Mouse (Mus musculus) myocyte (in vitro differentiated cells): Measurements from ENCODE around the gene Aire. TPM values are rescaled to one million over a fixed set of nuclear protein-coding genes. Genes with fewer than 3 reads are reported as not detected.

Source experiments
- H3K27me3 ChIP-seq: one replicate; pipeline ENCODE4 v1.6.1; 2011; ENCODE audit not compliant: control insufficient read depth, insufficient read depth, insufficient read length
- H3K36me3 ChIP-seq: one replicate; pipeline ENCODE4 v1.6.1; 2011; ENCODE audit not compliant: control insufficient read depth, insufficient read depth
- H3K4me2 ChIP-seq: one replicate; pipeline ENCODE4 v1.6.1; 2011; ENCODE audit warnings: low read depth, control low read depth
- H3K4me3 ChIP-seq: one replicate; pipeline ENCODE4 v1.5.1; 2011; ENCODE audit warnings: mild to moderate bottlenecking, control low read depth, moderate library complexity
- H3K79me2 ChIP-seq: one replicate; pipeline ENCODE4 v1.6.1; 2011; ENCODE audit not compliant: control insufficient read depth, insufficient read depth
- H3ac ChIP-seq: one replicate; pipeline ENCODE4 v1.6.1; 2011; ENCODE audit not compliant: control insufficient read depth, insufficient read length
- CEBPB ChIP-seq: IDR thresholded peaks from 2 replicates; pipeline ENCODE4 v1.6.1; 2011; ENCODE audit warnings: mild to moderate bottlenecking, moderate library complexity; ENCODE audit not compliant: poor library complexity, insufficient read depth, severe bottlenecking
- E2F4 ChIP-seq: IDR thresholded peaks from one replicate; pipeline ENCODE4 v1.6.1; 2011; ENCODE audit warnings: mild to moderate bottlenecking, control low read depth, moderate library complexity; ENCODE audit not compliant: insufficient read depth
- MAX ChIP-seq: IDR thresholded peaks from one replicate; pipeline ENCODE4 v1.6.1; 2011; ENCODE audit warnings: low read depth, mild to moderate bottlenecking, control low read depth
- MYOD1 ChIP-seq, 3 experiments: IDR thresholded peaks; one replicate each; pipeline ENCODE4 v1.6.1; 2011; ENCODE audit warnings: control low read depth in 2 of 3, low read depth in 2 of 3, mild to moderate bottlenecking in 2 of 3, moderate library complexity in 1 of 3; ENCODE audit not compliant: insufficient read length in 2 of 3, control insufficient read depth in 1 of 3
- MYOG ChIP-seq, 3 experiments: IDR thresholded peaks; one replicate each; pipeline ENCODE4 v1.6.1; 2011; ENCODE audit warnings: control low read depth in 2 of 3, low read depth in 2 of 3, mild to moderate bottlenecking in 2 of 3; ENCODE audit not compliant: insufficient read length in 2 of 3, control insufficient read depth in 1 of 3, insufficient read depth in 1 of 3
- POLR2A ChIP-seq: IDR thresholded peaks from one replicate; pipeline ENCODE4 v1.6.1; 2011; ENCODE audit warnings: low read depth, mild to moderate bottlenecking, control low read depth, moderate library complexity; ENCODE audit not compliant: insufficient read length
- POLR2AphosphoS2 ChIP-seq: IDR thresholded peaks from one replicate; pipeline ENCODE4 v1.6.1; 2011; ENCODE audit warnings: low read depth, control low read depth; ENCODE audit not compliant: insufficient read length
- REST ChIP-seq: IDR thresholded peaks from one replicate; pipeline ENCODE4 v1.6.1; 2011; ENCODE audit warnings: mild to moderate bottlenecking, control low read depth, moderate library complexity; ENCODE audit not compliant: insufficient read depth, insufficient read length
- SRF ChIP-seq: IDR thresholded peaks from one replicate; pipeline ENCODE4 v1.6.1; 2011; ENCODE audit warnings: low read depth; ENCODE audit not compliant: control insufficient read depth, insufficient read length
- TCF12 ChIP-seq: IDR thresholded peaks from one replicate; pipeline ENCODE4 v1.6.1; 2011; ENCODE audit warnings: mild to moderate bottlenecking, control low read depth; ENCODE audit not compliant: poor library complexity, insufficient read depth, severe bottlenecking
- TCF3 ChIP-seq: IDR thresholded peaks from one replicate; pipeline ENCODE4 v1.6.1; 2011; ENCODE audit warnings: low read depth, control low read depth; ENCODE audit not compliant: insufficient read length
- USF1 ChIP-seq: IDR thresholded peaks from one replicate; pipeline ENCODE4 v1.6.1; 2011; ENCODE audit warnings: low read depth, mild to moderate bottlenecking, control low read depth, moderate library complexity
- polyA plus RNA-seq: library from polyadenylated mRNA; unstranded; fragments of >200 nt; fragmentation: generic; extraction: Trizol; gene quantifications from one replicate; pipeline ENCODE4 v1.2.1, GENCODE M21; 2012; ENCODE audit warnings: missing spikeins

Gene Aire
- polyA plus RNA-seq, 1 experiment: 0.38 TPM

GRCm38 (mm10) chr10:78087101-78087511 is 43.7 kb upstream of the Aire start:
- H3K79me2 ChIP-seq: no peaks in the 10 kb centered on the region
- no peak overlapping the region for H3ac ChIP-seq
- TF ChIP-seq CEBPB: no peak
- no peak for TF ChIP-seq MYOG (IDR thresholded peaks at IDR 0.05; ENCODE audit: control insufficient read depth in 1 of 3, insufficient read depth in 1 of 3, insufficient read length in 2 of 3, low read depth in 2 of 3)
- no peak for TF ChIP-seq TCF3
- TF ChIP-seq USF1: no peak
- no peak for TF ChIP-seq TCF12
- TF ChIP-seq MYOD1 (IDR thresholded peaks at IDR 0.05; ENCODE audit: control insufficient read depth in 1 of 3, insufficient read length in 2 of 3, low read depth in 2 of 3): no peak
- TF ChIP-seq E2F4: no peak
- TF ChIP-seq POLR2AphosphoS2: no peak
- no peak for TF ChIP-seq SRF
- TF ChIP-seq POLR2A: no peak
- no peak for TF ChIP-seq REST
- TF ChIP-seq MAX: no peak
- no peak overlapping the region for H3K4me2 ChIP-seq
- H3K27me3 ChIP-seq: peaks cover 5% of the 10 kb centered on the region
- no peaks in the 10 kb centered on the region for H3K36me3 ChIP-seq
- no peak overlapping the region for H3K4me3 ChIP-seq

DNA sequence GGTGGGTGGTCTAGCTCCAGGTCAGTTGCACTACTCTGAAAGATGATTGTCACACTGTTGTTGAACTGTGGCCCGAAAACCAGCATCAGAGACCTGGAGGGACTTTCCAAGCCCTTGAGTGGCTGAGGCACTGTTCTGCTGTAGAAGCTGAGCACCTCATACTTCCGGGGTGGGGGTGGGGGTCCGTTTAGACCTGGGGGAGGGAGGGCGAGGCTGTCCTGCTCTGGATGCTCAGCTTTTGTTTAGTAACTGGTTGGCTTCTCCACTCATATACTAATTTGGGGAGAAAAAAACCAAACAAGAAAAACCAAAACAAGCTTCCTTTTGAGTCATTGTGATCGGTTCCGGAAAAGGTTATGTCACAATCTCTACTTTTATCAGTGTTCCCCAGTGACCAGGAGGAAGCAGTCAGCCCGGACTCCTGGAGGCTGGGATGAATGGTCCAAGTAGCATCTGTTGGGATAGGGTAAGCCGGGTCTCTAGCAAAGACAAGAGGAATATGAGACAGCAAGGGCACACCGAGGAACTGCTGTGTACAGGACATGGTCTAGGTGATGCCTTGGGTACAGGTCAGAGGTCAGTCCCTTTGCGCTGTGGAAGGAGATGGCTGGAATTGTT is 43.1 kb upstream of the Aire start:
- Histone ChIP-seq H3K79me2 (no peaks in the 10 kb centered on the region), H3K4me3 (no peak overlapping the region), H3K36me3 (no peaks in the 10 kb centered on the region), H3K27me3 (peaks cover 5% of the 10 kb centered on the region), H3ac (no peak overlapping the region), H3K4me2 (no peak overlapping the region)
- no peak for TF ChIP-seq TCF3
- no peak for TF ChIP-seq TCF12
- no peak for TF ChIP-seq SRF
- no peak for TF ChIP-seq E2F4
- no peak for TF ChIP-seq USF1
- TF ChIP-seq MYOG (IDR thresholded peaks at IDR 0.05; ENCODE audit: control insufficient read depth in 1 of 3, insufficient read depth in 1 of 3, insufficient read length in 2 of 3, low read depth in 2 of 3): no peak
- no peak for TF ChIP-seq CEBPB
- no peak for TF ChIP-seq POLR2A
- no peak for TF ChIP-seq MYOD1 (IDR thresholded peaks at IDR 0.05; ENCODE audit: control insufficient read depth in 1 of 3, insufficient read length in 2 of 3, low read depth in 2 of 3)
- no peak for TF ChIP-seq POLR2AphosphoS2
- no peak for TF ChIP-seq MAX
- no peak for TF ChIP-seq REST

GRCm38 (mm10) chr10:78085711-78086110 is 42.3 kb upstream of the Aire start:
- no peak for TF ChIP-seq TCF12
- TF ChIP-seq TCF3: no peak
- TF ChIP-seq E2F4: no peak
- TF ChIP-seq CEBPB: no peak
- no peak for TF ChIP-seq MAX
- no peak for TF ChIP-seq POLR2A
- no peak for TF ChIP-seq REST
- TF ChIP-seq SRF: no peak
- no peak for TF ChIP-seq MYOD1 (IDR thresholded peaks at IDR 0.05; ENCODE audit: control insufficient read depth in 1 of 3, insufficient read length in 2 of 3, low read depth in 2 of 3)
- no peak for TF ChIP-seq MYOG (IDR thresholded peaks at IDR 0.05; ENCODE audit: control insufficient read depth in 1 of 3, insufficient read depth in 1 of 3, insufficient read length in 2 of 3, low read depth in 2 of 3)
- no peak for TF ChIP-seq USF1
- no peak for TF ChIP-seq POLR2AphosphoS2
- Histone ChIP-seq H3ac (no peak overlapping the region), H3K27me3 (peaks cover 5% of the 10 kb centered on the region), H3K36me3 (no peaks in the 10 kb centered on the region), H3K4me3 (no peak overlapping the region), H3K79me2 (no peaks in the 10 kb centered on the region), H3K4me2 (no peak overlapping the region)

DNA sequence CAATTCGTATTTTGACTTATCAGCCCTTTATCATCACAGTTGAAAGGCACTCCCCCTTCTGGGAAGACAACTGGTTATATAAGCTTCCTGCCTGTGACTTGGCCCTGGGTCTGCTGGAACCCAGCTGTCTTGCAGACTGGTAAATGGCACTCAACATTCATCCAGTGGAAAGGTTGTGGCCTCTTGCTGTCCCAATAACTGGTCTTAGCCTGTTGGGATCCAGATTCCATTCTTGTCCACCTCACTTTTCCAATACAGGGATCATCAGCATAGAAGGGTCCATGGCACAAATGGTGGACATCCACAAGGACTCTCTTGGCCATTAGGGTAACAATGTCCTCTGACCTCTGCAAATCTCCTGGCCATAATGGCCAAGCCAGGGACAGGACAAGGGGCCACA is 40.7 kb upstream of the Aire start:
- no peaks in the 10 kb centered on the region for H3K36me3 ChIP-seq
- no peak overlapping the region for H3K4me2 ChIP-seq
- peaks cover 8% of the 10 kb centered on the region for H3K27me3 ChIP-seq
- H3ac ChIP-seq: no peak overlapping the region
- no peak for TF ChIP-seq SRF
- no peak for TF ChIP-seq TCF3
- no peak for TF ChIP-seq E2F4
- no peak for TF ChIP-seq REST
- TF ChIP-seq USF1: no peak
- no peak for TF ChIP-seq MYOG (IDR thresholded peaks at IDR 0.05; ENCODE audit: control insufficient read depth in 1 of 3, insufficient read depth in 1 of 3, insufficient read length in 2 of 3, low read depth in 2 of 3)
- no peak for TF ChIP-seq MAX
- TF ChIP-seq TCF12: no peak
- no peak for TF ChIP-seq POLR2AphosphoS2
- no peak for TF ChIP-seq MYOD1 (IDR thresholded peaks at IDR 0.05; ENCODE audit: control insufficient read depth in 1 of 3, insufficient read length in 2 of 3, low read depth in 2 of 3)
- no peak for TF ChIP-seq POLR2A
- no peak for TF ChIP-seq CEBPB
- no peaks in the 10 kb centered on the region for H3K79me2 ChIP-seq
- no peak overlapping the region for H3K4me3 ChIP-seq
